Mouse (Mus musculus): ENCODE results near the gene Exosc5. TPM values are rescaled to one million over a fixed set of nuclear protein-coding genes. Genes with fewer than 3 reads are reported as not detected.

Gene Exosc5
- polyA plus RNA-seq, 1 experiment from 2014 or later, result 82.2 TPM

GRCm38 (mm10) chr7:25670096-25670495 is 11.1 kb downstream of the Exosc5 start:
- H3K27me3 ChIP-seq (replicated peaks), result peaks cover 22% of the 10 kb centered on the region
- H3K4me3 ChIP-seq, result no peak overlapping the region
- 0 out of 2 replicates have a peak, but pooled peaks cover 4% of the 10 kb centered on the region for H3K9me3 ChIP-seq (replicated peaks)
- H3K4me2 ChIP-seq, result no peak overlapping the region
- H3K27ac ChIP-seq, result no peak overlapping the region
- H3K9ac ChIP-seq, result no peak overlapping the region
- H3K4me1 ChIP-seq, result peaks cover 11% of the 10 kb centered on the region
- peaks cover 52% of the 10 kb centered on the region for H3K36me3 ChIP-seq
- 72% methylated on average over 4 of the region's 4 CpGs for WGBS (ENCODE audit: insufficient replicate concordance)
- no peak for ATAC-seq

DNA sequence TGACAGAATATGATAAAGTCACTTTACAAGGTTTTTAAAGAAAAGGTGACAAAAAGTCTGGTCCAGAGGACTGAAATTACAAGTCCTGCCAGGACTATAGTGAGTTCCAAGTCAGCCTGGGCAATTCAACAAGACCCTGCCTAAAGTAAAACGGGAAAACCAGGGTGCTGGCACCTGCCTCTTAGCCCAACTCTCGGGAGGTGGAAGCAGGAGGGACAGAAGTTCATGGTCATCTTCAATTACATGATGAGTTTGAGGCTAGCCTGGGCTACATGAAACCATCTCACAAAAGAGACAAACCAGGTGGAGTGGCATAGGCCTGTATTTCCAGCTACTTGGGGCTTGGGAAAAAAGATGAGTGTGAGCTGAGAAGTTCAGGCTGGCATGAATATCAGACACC is 12.7 kb downstream of the Exosc5 start:
- ATAC-seq, result no peak
- no peak overlapping the region for H3K4me2 ChIP-seq
- 64% methylated on average over 2 of the region's 2 CpGs for WGBS (ENCODE audit: insufficient replicate concordance)
- peaks cover 38% of the 10 kb centered on the region for H3K27me3 ChIP-seq (replicated peaks)
- H3K9ac ChIP-seq, result no peak overlapping the region
- no peak overlapping the region for H3K4me3 ChIP-seq
- H3K9me3 ChIP-seq (replicated peaks), result 0 out of 2 replicates have a peak, but pooled peaks cover 4% of the 10 kb centered on the region
- peaks cover 15% of the 10 kb centered on the region for H3K4me1 ChIP-seq
- H3K36me3 ChIP-seq, result peaks cover 36% of the 10 kb centered on the region
- no peak overlapping the region for H3K27ac ChIP-seq

DNA sequence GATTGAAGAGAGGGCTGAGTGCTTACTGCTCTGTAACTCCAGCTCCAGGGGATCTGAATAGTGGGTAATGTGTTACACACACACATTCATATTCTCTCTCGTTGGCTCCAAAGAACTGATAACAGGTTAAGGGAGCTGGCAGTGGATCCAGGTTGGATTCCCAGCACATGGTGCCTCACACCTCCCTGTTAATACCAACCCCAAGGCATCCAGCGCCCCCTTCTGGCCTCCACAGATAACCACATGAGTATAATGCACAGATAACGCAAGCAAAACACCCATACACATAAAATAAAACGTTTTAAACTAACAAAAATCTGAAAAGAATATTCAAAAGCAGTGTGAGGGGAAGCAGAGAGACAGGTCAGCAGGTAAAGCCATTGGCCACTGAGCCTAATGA is 13.5 kb downstream of the Exosc5 start:
- Histone ChIP-seq H3K4me2 (no peak overlapping the region), H3K27me3 (replicated peaks) (peaks cover 42% of the 10 kb centered on the region), H3K4me1 (peaks cover 15% of the 10 kb centered on the region), H3K9me3 (replicated peaks) (0 out of 2 replicates have a peak, but pooled peaks cover 4% of the 10 kb centered on the region), H3K9ac (no peak overlapping the region), H3K27ac (no peak overlapping the region), H3K36me3 (peaks cover 28% of the 10 kb centered on the region), H3K4me3 (no peak overlapping the region)
- ATAC-seq, result no peak
- WGBS (ENCODE audit: insufficient replicate concordance), result 37% methylated on average over 4 of the region's 4 CpGs

GRCm38 (mm10) chr7:25674297-25674696 is 15.3 kb downstream of the Exosc5 start:
- Histone ChIP-seq H3K4me2 (peak overlapping the region; percentile 71), H3K9me3 (replicated peaks) (0 out of 2 replicates have a peak, but pooled peaks cover 4% of the 10 kb centered on the region), H3K4me1 (peaks cover 26% of the 10 kb centered on the region), H3K4me3 (peak overlapping the region; percentile 47), H3K27ac (no peak overlapping the region), H3K27me3 (replicated peaks) (peaks cover 42% of the 10 kb centered on the region), H3K9ac (no peak overlapping the region), H3K36me3 (peaks cover 10% of the 10 kb centered on the region)
- no peak for ATAC-seq
- 23% methylated on average over 9 of the region's 9 CpGs for WGBS (ENCODE audit: insufficient replicate concordance)

DNA sequence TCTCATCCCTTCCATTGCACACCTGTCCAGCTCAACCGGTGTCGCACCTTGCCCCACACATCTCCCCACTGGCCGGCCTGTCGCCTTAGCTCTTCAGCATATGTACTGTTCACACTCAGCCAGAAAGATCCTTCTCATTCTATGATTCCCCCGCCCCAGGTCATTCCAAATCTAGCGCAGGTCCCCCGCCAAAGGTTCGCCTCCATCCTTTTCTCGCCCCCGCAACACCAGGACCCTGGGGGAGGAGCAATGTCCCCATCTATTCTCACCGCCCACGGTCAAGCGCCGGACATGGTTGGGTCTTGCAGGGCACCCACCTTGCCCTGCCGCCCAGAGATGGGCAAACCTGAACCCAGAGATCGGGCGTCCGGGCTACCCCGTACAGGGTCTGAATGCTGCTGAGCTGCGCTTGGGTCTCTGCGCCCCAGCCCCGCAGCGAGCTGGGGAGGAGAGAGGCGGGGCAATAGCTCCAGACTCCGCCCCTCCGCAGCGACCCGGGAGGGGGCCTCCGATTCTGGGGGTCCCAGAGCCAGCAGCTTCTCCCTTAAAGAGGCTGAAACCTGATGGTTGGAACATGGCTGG is 15.8 kb downstream of the Exosc5 start, which contains the start of gene Tmem91:
Tmem91 (minus strand) TSS at position 448 of the 582 bp plus-strand sequence.
- H3K9ac ChIP-seq, result peak within 1 kb of the TSS; percentile 8; the same call in 1 of the 2 replicates
- WGBS (ENCODE audit: insufficient replicate concordance), result 2% methylated on average over 29 of the region's 29 CpGs

GRCm38 (mm10) chr7:25675405-25675804 is 16.4 kb downstream of the Exosc5 start:
- Histone ChIP-seq H3K9ac (no peak overlapping the region), H3K4me1 (peaks cover 37% of the 10 kb centered on the region), H3K4me3 (no peak overlapping the region; the same call in 1 of the 2 replicates), H3K36me3 (0 out of 2 replicates have a peak, but pooled peaks cover 2% of the 10 kb centered on the region), H3K27me3 (replicated peaks) (peaks cover 42% of the 10 kb centered on the region), H3K9me3 (replicated peaks) (0 out of 2 replicates have a peak, but pooled peaks cover 4% of the 10 kb centered on the region), H3K4me2 (peak overlapping the region; percentile 71), H3K27ac (no peak overlapping the region)
- ATAC-seq, result no peak
- WGBS (ENCODE audit: insufficient replicate concordance), result 58% methylated on average over 6 of the region's 6 CpGs

More for the DNA sequence above, 15.8 kb downstream of the Exosc5 start, which contains the start of gene Tmem91:
- peaks cover 31% of the 10 kb centered on the region for H3K4me1 ChIP-seq
- 0 out of 2 replicates have a peak, but pooled peaks cover 4% of the 10 kb centered on the region for H3K36me3 ChIP-seq
- ATAC-seq, result no peak
- peak within 1 kb of the TSS; percentile 47 for H3K4me3 ChIP-seq
- 0 out of 2 replicates have a peak, but pooled peaks cover 4% of the 10 kb centered on the region for H3K9me3 ChIP-seq (replicated peaks)
- H3K27ac ChIP-seq, result no peak within 1 kb of the TSS
- H3K27me3 ChIP-seq (replicated peaks), result peaks cover 42% of the 10 kb centered on the region
- peak within 1 kb of the TSS; percentile 71 for H3K4me2 ChIP-seq

GRCm38 (mm10) chr7:25676085-25676781 is 17.3 kb downstream of the Exosc5 start:
- ATAC-seq, result no peak
- H3K27ac ChIP-seq, result no peak overlapping the region
- WGBS (ENCODE audit: insufficient replicate concordance), result 72% methylated on average over 15 of the region's 15 CpGs
- H3K9me3 ChIP-seq (replicated peaks), result 0 out of 2 replicates have a peak, but pooled peaks cover 4% of the 10 kb centered on the region
- peaks cover 42% of the 10 kb centered on the region for H3K27me3 ChIP-seq (replicated peaks)
- peaks cover 41% of the 10 kb centered on the region for H3K4me1 ChIP-seq
- no peak overlapping the region for H3K9ac ChIP-seq
- no peak overlapping the region for H3K4me2 ChIP-seq
- H3K36me3 ChIP-seq, result no peaks in the 10 kb centered on the region
- H3K4me3 ChIP-seq, result no peak overlapping the region

- H3K4me3 ChIP-seq, result no peak overlapping the region
- no peak overlapping the region for H3K9ac ChIP-seq
- 0 out of 2 replicates have a peak, but pooled peaks cover 4% of the 10 kb centered on the region for H3K9me3 ChIP-seq (replicated peaks)
- no peak for ATAC-seq
- H3K27me3 ChIP-seq (replicated peaks), result peaks cover 42% of the 10 kb centered on the region
- WGBS (ENCODE audit: insufficient replicate concordance), result 87% methylated on average over 7 of the region's 7 CpGs
- H3K4me1 ChIP-seq, result peaks cover 49% of the 10 kb centered on the region
- no peak overlapping the region for H3K4me2 ChIP-seq
- no peaks in the 10 kb centered on the region for H3K36me3 ChIP-seq
- no peak overlapping the region for H3K27ac ChIP-seq
Measured at GRCm38 (mm10) chr7:25677013-25677412, 18.0 kb downstream of the Exosc5 start.

DNA sequence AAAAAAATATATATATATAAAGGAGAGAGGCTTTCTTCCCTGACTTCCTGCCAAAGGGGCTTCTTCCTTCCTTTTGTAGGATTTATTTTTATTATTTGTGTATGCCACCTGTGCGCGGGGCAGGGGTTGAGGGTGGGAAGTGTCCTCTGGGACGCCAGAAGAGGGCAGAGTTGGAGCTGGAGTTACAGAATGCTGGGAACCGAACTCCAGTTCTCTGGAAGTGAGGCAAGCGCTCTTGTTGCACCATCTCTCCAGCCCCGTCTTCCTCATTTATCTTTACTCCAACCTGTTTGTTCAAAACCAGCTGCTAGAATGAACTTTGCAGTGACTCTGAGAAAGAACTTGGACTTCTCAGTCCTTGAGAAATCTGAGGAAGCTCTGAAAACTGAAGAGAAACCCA is 21.0 kb downstream of the Exosc5 start:
- Histone ChIP-seq H3K4me1 (peaks cover 69% of the 10 kb centered on the region), H3K9ac (peak overlapping the region; percentile 59), H3K36me3 (peaks cover 9% of the 10 kb centered on the region), H3K27ac (peak overlapping the region; percentile 91), H3K9me3 (replicated peaks) (no peaks in the 10 kb centered on the region), H3K4me3 (peak overlapping the region; percentile 67), H3K27me3 (replicated peaks) (peaks cover 21% of the 10 kb centered on the region), H3K4me2 (peak overlapping the region; percentile 81)
- no peak for ATAC-seq
- WGBS (ENCODE audit: insufficient replicate concordance), result 9% methylated on average over 6 of the region's 6 CpGs

DNA sequence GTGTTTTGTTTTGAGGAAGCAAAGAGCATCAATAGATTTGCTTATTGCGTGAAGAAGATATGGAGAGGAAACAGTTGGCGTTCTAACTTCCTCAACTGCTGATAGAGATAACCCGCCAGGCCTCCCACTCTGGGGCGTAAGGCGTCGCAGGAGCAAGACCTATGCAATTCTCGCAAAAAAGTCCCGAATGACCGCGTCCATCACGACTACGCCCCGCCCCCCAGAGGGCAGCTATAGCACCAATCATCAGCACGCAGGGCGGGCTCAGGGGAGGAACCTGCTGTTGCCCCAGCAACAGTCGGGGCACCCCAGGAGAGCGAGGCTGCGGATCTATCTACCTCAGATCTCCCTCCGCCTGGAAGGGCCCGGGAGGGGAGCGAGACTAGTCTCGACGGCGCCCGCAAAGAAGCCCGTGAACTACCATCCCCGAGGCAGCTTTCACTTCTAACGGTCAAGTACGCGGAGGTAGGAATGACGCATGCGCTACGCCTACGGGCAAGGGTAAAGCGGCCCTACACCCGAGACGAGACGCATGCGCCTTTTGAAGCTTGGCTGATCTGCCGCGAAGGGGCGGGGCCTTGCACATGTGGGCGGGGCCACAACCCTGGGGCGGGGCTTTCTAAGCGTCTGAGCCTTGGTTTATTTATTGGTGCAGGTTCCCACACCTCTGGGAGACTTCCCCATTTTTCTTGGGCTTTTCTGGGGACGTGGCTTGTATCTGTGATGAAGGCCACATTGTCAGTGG is 21.7 kb downstream of the Exosc5 start, which contains the start of gene B9d2:
B9d2 (plus strand) TSS at position 267 of the 745 bp plus-strand sequence.
- Histone ChIP-seq H3K4me2 (peak within 1 kb of the TSS; percentile 81), H3K36me3 (peaks cover 9% of the 10 kb centered on the region), H3K4me1 (peaks cover 71% of the 10 kb centered on the region), H3K9me3 (replicated peaks) (no peaks in the 10 kb centered on the region), H3K9ac (peak within 1 kb of the TSS; percentile 64), H3K4me3 (peak within 1 kb of the TSS; percentile 67), H3K27ac (peak within 1 kb of the TSS; percentile 91), H3K27me3 (replicated peaks) (peaks cover 14% of the 10 kb centered on the region)
- WGBS (ENCODE audit: insufficient replicate concordance), result under 1% methylated on average over 46 of the region's 46 CpGs
- ATAC-seq, result peak; percentile 94

- Histone ChIP-seq H3K27ac (peak overlapping the region; percentile 91), H3K9me3 (replicated peaks) (no peaks in the 10 kb centered on the region), H3K4me3 (peak overlapping the region; percentile 67), H3K4me1 (peaks cover 80% of the 10 kb centered on the region), H3K9ac (peak overlapping the region; percentile 60), H3K36me3 (peaks cover 9% of the 10 kb centered on the region), H3K27me3 (replicated peaks) (peaks cover 5% of the 10 kb centered on the region), H3K4me2 (peak overlapping the region; percentile 81)
- 28% methylated on average over 15 of the region's 15 CpGs for WGBS (ENCODE audit: insufficient replicate concordance)
- ATAC-seq, result no peak
Measured at GRCm38 (mm10) chr7:25681341-25682231, 22.6 kb downstream of the Exosc5 start.
